Mouse (Mus musculus) midbrain, embryonic 12.5 days (tissue): ENCODE data around the gene Rnf213. TPM values are rescaled to one million over a fixed set of nuclear protein-coding genes. Genes with fewer than 3 reads are reported as not detected.
A peak's percentile ranks its signal among the peaks of the same experiment; 100 is the strongest.

Experiments
- ATAC-seq: fragments of 200-750 bp; cut with Nextera tagmentation; 2 replicates; pipeline ENCODE4 v1.8.0; 2017; ENCODE audit warnings: low read depth, moderate TSS enrichment, moderate library complexity; ENCODE audit not compliant: low FRiP score
- H3K27ac ChIP-seq: fragments of 300-500 bp; sonication (generic); replicated peaks from 2 replicates; pipeline ENCODE4 v1.5.1; 2016; ENCODE audit warnings: mild to moderate bottlenecking
- H3K27me3 ChIP-seq: fragments of 300-500 bp; sonication (generic); 2 replicates; pipeline ENCODE4 v1.6.1; 2016; ENCODE audit warnings: mild to moderate bottlenecking
- H3K36me3 ChIP-seq: fragments of 300-500 bp; sonication (generic); 2 replicates; pipeline ENCODE4 v1.6.1; 2016
- H3K4me1 ChIP-seq: fragments of 300-500 bp; sonication (generic); 2 replicates; pipeline ENCODE4 v1.6.1; 2016
- H3K4me2 ChIP-seq: fragments of 300-500 bp; sonication (generic); replicated peaks from 2 replicates; pipeline ENCODE4 v1.6.1; 2016; ENCODE audit warnings: mild to moderate bottlenecking, moderate library complexity
- H3K4me3 ChIP-seq: fragments of 300-500 bp; sonication (generic); 2 replicates; pipeline ENCODE4 v1.5.1; 2016; ENCODE audit warnings: mild to moderate bottlenecking
- H3K9ac ChIP-seq: fragments of 300-500 bp; sonication (generic); replicated peaks from 2 replicates; pipeline ENCODE4 v1.6.1; 2016; ENCODE audit warnings: mild to moderate bottlenecking, moderate library complexity
- H3K9me3 ChIP-seq: fragments of 300-500 bp; sonication (generic); 2 replicates; pipeline ENCODE4 v1.6.1; 2016; ENCODE audit warnings: mild to moderate bottlenecking
- WGBS: fragments of 180-500 bp; shearing (Covaris S2); methylation state at CpG from one replicate; pipeline ENCODE4 v1.1.7; 2016; 5-methylcytosine and 5-hydroxymethylcytosine counted together
- microRNA counts: library from miRNA; unstranded; fragments of <30 nt; microRNA quantifications from one replicate; lab custom pipeline; 2017
- microRNA-seq: library from miRNA; unstranded; fragments of <30 nt; microRNA quantifications from one replicate; pipeline ENCODE4, GENCODE M21; 2017
- polyA plus RNA-seq: library from polyadenylated mRNA; unstranded; fragments of >200 nt; fragmentation: Nextera tagmentation; extraction: Ambion mirVana; gene quantifications from 2 replicates; pipeline ENCODE4 v1.2.1, GENCODE M21; 2016

The Rnf213 gene
- polyA plus RNA-seq, 1 experiment from 2014 or later: 1.2 TPM

GRCm38 (mm10) chr11:119521920-119522710 is 129.2 kb downstream of the Rnf213 start:
- no peaks in the 10 kb centered on the region for H3K36me3 ChIP-seq
- H3K4me2 ChIP-seq: no peak overlapping the region
- H3K27me3 ChIP-seq: peaks cover 3% of the 10 kb centered on the region; the same call in 1 of the 2 replicates
- WGBS: 83% methylated on average over 6 of the region's 6 CpGs
- H3K9me3 ChIP-seq: no peaks in the 10 kb centered on the region
- H3K9ac ChIP-seq: no peak overlapping the region
- no peak for ATAC-seq
- no peak overlapping the region for H3K27ac ChIP-seq
- peaks cover 7% of the 10 kb centered on the region for H3K4me1 ChIP-seq
- H3K4me3 ChIP-seq: no peak overlapping the region

DNA sequence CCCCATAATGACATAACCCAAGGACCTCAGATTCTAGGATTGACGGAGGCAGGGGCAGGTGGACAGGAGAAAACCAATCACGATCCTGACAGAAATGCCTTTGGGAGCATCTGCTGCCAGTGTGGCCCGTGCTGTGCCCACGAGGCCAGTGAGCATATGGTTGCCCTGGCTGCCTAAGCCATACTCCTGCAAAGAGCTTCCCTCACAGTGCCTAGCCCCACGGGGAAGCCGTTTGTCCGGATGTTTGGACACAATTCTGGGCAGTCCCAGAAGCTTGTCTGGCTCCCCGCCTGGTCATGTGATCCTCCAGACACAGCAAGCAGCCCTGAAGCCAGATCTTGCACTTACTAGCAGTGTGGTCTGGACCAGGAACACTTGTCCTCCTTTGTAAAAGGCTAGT is 129.9 kb downstream of the Rnf213 start:
- Histone ChIP-seq H3K27ac (no peak overlapping the region), H3K4me1 (0 out of 2 replicates have a peak, but pooled peaks cover 3% of the 10 kb centered on the region), H3K4me2 (no peak overlapping the region), H3K4me3 (no peak overlapping the region), H3K36me3 (no peaks in the 10 kb centered on the region), H3K9me3 (no peaks in the 10 kb centered on the region), H3K9ac (no peak overlapping the region), H3K27me3 (peaks cover 3% of the 10 kb centered on the region; the same call in 1 of the 2 replicates)
- WGBS: 83% methylated on average over 8 of the region's 8 CpGs
- no peak for ATAC-seq

DNA sequence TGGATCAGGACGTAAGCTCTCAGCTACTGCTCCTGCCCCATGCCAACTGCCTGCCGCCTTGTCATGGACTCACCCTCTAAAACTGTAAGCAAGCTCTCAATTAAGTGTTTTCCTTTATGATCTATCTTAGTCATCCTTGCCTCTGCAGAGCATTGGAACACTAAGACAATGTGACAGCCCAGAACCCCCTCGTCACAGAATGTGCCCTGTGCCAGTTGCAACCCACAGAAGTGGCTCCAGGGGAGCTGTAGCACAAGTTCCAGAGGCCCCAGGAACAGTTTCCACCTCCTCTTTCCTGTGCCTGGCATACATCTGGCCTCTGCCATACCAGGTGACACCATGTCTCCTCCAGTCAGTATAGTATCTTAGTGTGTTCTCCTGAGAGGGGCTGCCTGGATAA is 130.5 kb downstream of the Rnf213 start:
- 0 out of 2 replicates have a peak, but pooled peaks cover 3% of the 10 kb centered on the region for H3K4me1 ChIP-seq
- H3K27ac ChIP-seq: no peak overlapping the region
- ATAC-seq: no peak
- no peaks in the 10 kb centered on the region for H3K9me3 ChIP-seq
- no peak overlapping the region for H3K4me2 ChIP-seq
- no peaks in the 10 kb centered on the region for H3K36me3 ChIP-seq
- no peak overlapping the region for H3K4me3 ChIP-seq
- H3K27me3 ChIP-seq: peaks cover 3% of the 10 kb centered on the region; the same call in 1 of the 2 replicates
- no peak overlapping the region for H3K9ac ChIP-seq
- 84% methylated on average over 3 of the region's 3 CpGs for WGBS

- Histone ChIP-seq H3K4me1 (0 out of 2 replicates have a peak, but pooled peaks cover 3% of the 10 kb centered on the region), H3K4me2 (peak overlapping the region; percentile 50), H3K27me3 (0 out of 2 replicates have a peak, but pooled peaks cover 3% of the 10 kb centered on the region), H3K9me3 (no peaks in the 10 kb centered on the region), H3K9ac (peak overlapping the region; percentile 39; the same call in 1 of the 2 replicates), H3K4me3 (peak overlapping the region; percentile 36), H3K27ac (0 out of 2 replicates have a peak overlapping the region, but pooled peaks have one; percentile 43), H3K36me3 (no peaks in the 10 kb centered on the region)
- peak; percentile 95 for ATAC-seq
- whole genome bisulfite sequencing: 2% methylated on average over 33 of the region's 33 CpGs
Observed at GRCm38 (mm10) chr11:119524545-119524949, 131.6 kb downstream of the Rnf213 start.

DNA sequence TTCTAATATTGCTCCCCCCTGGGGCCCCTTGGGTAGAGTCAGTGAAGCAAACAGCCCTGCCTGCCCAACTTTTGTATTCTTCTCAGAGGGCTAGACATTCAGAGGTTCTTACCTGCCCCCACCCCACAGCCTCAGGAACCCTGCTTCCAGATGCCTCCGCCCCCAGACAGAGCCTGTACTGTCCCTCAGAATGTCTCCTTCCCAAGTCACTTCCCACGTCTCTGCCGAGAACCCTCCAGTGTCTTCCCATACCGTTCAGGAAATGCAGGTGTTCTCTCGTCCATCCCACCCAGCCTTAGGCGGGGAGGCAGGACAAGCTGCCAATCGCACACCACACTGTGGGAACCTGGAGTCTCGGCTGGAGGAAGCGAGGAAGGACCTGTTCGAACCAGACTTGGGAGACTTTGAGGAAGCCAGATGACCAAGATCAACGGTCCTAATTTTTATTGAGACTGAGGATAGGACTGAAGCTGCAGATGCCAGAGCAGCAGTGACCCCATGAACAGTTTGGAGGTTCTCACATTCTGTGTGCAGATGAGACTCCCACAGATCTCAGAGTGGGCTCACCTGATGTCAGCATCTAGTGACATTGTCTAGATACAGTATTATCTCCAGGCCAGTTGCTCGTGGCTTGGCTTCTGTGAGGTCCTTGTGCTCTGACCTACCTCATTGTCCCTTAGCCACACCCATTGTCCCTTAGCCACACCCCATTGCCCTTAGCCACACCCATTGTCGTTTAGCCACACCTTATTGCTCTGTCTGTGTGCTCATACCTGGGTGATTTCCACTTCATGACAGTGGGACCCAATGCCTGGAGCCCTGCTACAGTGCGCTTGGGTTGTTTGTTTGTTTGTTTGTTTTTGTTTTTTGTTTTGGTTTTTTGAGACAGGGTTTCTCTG is 133.4 kb downstream of the Rnf213 start:
- Histone ChIP-seq H3K9me3 (no peaks in the 10 kb centered on the region), H3K4me1 (0 out of 2 replicates have a peak, but pooled peaks cover 3% of the 10 kb centered on the region), H3K27ac (no peak overlapping the region), H3K4me3 (no peak overlapping the region), H3K4me2 (no peak overlapping the region), H3K9ac (no peak overlapping the region), H3K36me3 (no peaks in the 10 kb centered on the region), H3K27me3 (no peaks in the 10 kb centered on the region)
- 87% methylated on average over 14 of the region's 14 CpGs for WGBS
- ATAC-seq: no peak

DNA sequence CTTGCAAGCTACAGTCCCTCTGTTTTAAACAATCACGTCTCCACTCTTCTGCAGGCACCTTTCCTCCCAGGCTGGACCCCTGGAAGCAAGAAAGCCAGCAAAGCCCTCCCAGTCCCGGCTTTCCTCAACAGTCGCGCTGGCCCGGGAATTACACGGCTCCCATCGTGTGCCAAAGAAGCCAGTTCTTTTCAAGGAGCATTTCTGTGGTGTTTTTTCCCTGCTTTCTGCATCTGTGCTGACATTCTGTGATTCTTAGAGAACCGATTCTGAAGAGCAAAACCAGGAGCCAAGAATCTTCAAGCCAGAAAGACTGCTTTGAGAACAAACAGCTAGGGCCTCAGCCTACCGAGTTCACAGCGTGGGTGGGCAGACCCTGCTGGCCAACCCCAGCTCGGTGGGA is 136.0 kb downstream of the Rnf213 start:
- H3K4me3 ChIP-seq: no peak overlapping the region
- ATAC-seq: no peak
- no peaks in the 10 kb centered on the region for H3K9me3 ChIP-seq
- H3K36me3 ChIP-seq: no peaks in the 10 kb centered on the region
- H3K27me3 ChIP-seq: peaks cover under 1% of the 10 kb centered on the region; the same call in 1 of the 2 replicates
- 0 out of 2 replicates have a peak, but pooled peaks cover 3% of the 10 kb centered on the region for H3K4me1 ChIP-seq
- no peak overlapping the region for H3K9ac ChIP-seq
- H3K27ac ChIP-seq: no peak overlapping the region
- 69% methylated on average over 11 of the region's 11 CpGs for WGBS
- no peak overlapping the region for H3K4me2 ChIP-seq

DNA sequence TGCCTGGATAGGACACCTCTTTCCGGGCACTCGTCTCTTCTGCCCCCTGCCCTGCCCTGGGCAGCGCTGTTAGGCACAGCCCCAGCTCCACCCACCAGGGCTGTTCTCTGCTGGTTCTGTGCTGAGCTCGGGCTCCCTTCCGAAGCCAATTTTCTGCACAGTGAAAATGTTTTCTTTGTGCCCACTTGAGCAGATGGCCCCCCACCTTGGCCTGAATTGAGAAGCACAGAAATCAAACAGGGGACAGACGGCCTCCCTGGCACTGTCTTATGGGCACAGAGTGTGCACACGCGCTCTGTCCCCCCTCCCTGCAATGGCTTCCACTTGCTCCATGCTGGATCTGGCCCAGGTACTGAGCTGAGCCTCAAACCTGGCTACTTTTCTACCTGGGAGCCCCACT is 139.6 kb downstream of the Rnf213 start:
- no peaks in the 10 kb centered on the region for H3K9me3 ChIP-seq
- no peak overlapping the region for H3K27ac ChIP-seq
- WGBS: 77% methylated on average over 8 of the region's 8 CpGs
- no peaks in the 10 kb centered on the region for H3K4me1 ChIP-seq
- peaks cover 7% of the 10 kb centered on the region for H3K27me3 ChIP-seq
- no peak overlapping the region for H3K9ac ChIP-seq
- H3K4me2 ChIP-seq: no peak overlapping the region
- no peaks in the 10 kb centered on the region for H3K36me3 ChIP-seq
- H3K4me3 ChIP-seq: no peak overlapping the region
- ATAC-seq: no peak

GRCm38 (mm10) chr11:119533745-119534144 is 140.8 kb downstream of the Rnf213 start:
- Histone ChIP-seq H3K27me3 (peaks cover 7% of the 10 kb centered on the region), H3K4me3 (no peak overlapping the region), H3K4me2 (no peak overlapping the region), H3K27ac (no peak overlapping the region), H3K36me3 (no peaks in the 10 kb centered on the region), H3K4me1 (no peaks in the 10 kb centered on the region), H3K9me3 (no peaks in the 10 kb centered on the region), H3K9ac (no peak overlapping the region)
- ATAC-seq: no peak
- 74% methylated on average over 7 of the region's 7 CpGs for WGBS

MicroRNA genes within 50 kb of the gene (microRNA counts, 519-probe panel; counts per million panel counts)
- microRNA mmu-miR-1932 (lab: Ali Mortazavi, UCI): not detected

Small RNA genes lying within 50 kb of the gene (microRNA-seq; reads per million reads assigned to microRNA genes)
- gene Mir1932: not detected

Other genes with a start within 250 kb of the Rnf213 start
- gene Tbc1d16, start 164.6 kb upstream of the Rnf213 start, polyA plus RNA-seq: 30.9 and 35.1 TPM in 2 replicates
- gene Ccdc40, start 164.5 kb upstream of the Rnf213 start, polyA plus RNA-seq: 18.6 and 24.1 TPM in 2 replicates
- gene Gaa, start 125.2 kb upstream of the Rnf213 start, polyA plus RNA-seq: 40.6 and 42.1 TPM in 2 replicates
- gene Eif4a3, start 93.0 kb upstream of the Rnf213 start, polyA plus RNA-seq: 326 and 341 TPM in 2 replicates
- gene Card14, start 85.3 kb upstream of the Rnf213 start, polyA plus RNA-seq: 0.06 and 0.10 TPM in 2 replicates
- gene Sgsh, start 37.6 kb upstream of the Rnf213 start, polyA plus RNA-seq: 4.6 and 6.5 TPM in 2 replicates
- gene Slc26a11, start 37.5 kb upstream of the Rnf213 start, polyA plus RNA-seq: 4.2 and 6.1 TPM in 2 replicates
- 24.9 and 25.1 TPM in 2 replicates for gene Endov, start 98.2 kb downstream of the Rnf213 start, polyA plus RNA-seq
- 5.9 and 6.2 TPM in 2 replicates for gene Nptx1, start 154.7 kb downstream of the Rnf213 start, polyA plus RNA-seq
- 18.3 and 19.0 TPM in 2 replicates for gene Rptor, start 209.8 kb downstream of the Rnf213 start, polyA plus RNA-seq